Mouse (Mus musculus) adrenal gland, postnatal 25 days (tissue): ENCODE results near the gene Cdk14. TPM values are rescaled to one million over a fixed set of nuclear protein-coding genes. Genes with fewer than 3 reads are reported as not detected.

ENCODE experiments used
- DNase-seq: peaks from one replicate; pipeline ENCODE4 v3.0.0; 2021; ENCODE audit warnings: mixed read lengths
- total RNA-seq: library from RNA; stranded (reverse); gene quantifications from 2 replicates; pipeline ENCODE4 v1.2.3, GENCODE M21; 2021

The Cdk14 gene
- total RNA-seq, 1 experiment from 2014 or later: 8.5 TPM

DNA sequence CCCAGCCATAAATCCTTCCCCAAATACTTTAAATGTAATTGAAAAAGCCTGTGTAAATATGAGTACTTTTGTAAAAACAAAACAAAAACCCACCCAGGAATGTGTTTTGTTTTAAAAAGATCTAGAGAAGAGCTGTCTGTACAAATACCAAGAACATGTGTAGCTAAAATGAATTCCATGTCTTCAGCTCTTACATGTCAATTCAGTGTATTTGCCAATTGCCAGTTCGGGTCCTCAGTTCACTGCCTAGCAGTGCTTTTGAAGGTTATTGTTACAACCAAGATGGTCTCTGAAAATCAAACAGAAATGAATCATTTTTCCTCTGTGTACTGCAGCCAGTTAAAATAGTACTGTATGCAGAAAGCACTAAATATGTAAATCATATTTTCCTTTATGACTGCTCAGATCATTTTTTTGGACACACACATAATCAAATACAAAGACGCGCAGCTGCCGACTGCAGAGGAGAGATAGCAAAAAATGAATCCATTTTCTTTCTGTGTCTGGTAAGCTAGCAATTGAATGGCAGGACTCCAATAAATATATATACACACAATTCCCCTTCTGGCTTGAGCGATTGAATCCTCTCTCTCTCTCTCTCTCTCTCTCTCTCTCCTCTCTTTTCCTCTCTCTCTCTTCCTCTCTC, 526.8 kb downstream of the Cdk14 start:
- DNase-seq: no peak

GRCm38 (mm10) chr5:4892734-4893133, 527.4 kb downstream of the Cdk14 start:
- no peak for DNase-seq

DNA sequence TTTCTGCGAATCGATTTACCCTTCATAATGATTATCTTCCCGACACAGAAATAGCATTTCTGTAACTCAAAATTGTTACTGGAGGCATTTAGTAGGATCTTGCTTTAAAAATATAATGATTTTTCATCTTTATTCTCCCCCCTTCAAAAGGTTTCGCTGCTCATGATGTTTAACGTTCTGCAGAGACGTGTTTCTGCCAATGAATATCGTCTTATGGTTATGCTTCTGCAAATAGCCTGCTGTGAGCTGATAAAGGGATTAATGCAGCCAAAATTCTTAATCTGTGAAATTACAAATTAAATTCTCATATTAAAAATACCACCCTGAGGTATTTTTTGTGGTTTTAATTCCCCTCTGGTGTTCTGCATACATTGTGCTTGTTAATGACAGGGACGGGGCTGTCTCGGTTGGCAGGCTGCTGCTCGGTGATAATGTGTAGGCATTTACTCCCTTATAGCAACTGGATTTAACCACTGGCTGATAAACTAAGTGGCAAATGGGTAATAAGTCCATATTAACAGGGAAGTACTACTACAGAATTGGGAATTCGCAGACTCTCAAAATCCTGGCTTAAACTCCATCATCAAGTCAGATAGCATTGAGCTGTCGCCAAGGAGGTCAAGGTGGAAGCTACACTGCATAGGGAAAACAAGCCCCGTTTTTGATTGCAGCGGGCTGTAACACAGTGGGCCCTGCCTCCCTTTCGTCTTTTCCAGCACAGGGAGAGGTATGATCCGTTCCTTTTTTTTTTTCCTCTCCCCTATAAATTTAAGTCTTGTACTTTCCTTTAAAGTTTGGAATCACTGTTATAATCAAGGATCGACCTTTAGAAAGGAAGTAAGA, 528.0 kb downstream of the Cdk14 start:
- no peak for DNase-seq

- DNase-seq: no peak
These were observed 533.0 kb downstream of the Cdk14 start for GRCm38 (mm10) chr5:4887069-4887468.

DNA sequence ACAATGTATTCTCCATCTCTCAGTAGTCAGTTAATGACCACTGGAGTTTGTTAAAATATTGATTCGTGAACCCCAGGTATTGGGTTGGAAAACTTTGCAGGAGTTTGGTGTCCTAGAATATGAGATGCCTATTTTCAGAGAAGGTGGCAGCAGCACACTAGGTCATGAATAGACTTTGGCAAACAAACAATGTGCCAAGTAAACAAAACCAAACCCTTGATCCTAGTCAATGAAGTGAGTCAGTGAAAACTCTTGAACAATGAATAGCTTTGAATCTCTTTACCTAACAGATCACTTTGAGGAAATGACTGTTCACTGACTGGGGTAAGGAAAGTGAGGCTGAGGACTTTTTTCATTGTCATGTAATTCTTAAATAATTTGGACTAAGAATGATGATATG, 537.3 kb downstream of the Cdk14 start:
- DNase-seq: no peak

DNA sequence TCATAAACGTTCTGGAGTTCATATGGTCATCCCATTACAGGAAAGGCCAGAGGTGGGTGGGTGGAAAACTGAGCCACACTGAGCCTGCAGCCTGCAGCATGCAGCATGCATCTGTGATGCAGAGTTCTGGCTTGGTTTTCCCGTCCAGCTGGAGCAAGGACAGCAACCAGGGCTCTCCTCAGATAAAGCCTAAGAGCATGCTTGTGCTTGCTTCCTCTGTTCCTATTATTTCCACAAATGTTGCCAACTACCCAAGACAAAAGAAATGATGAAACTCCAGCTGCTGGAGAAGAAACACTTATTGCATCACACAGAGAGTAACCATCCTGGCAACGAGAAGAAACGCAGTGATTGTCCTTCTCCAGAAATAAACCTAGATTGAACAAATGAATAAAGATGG, 539.8 kb downstream of the Cdk14 start:
- no peak for DNase-seq

DNA sequence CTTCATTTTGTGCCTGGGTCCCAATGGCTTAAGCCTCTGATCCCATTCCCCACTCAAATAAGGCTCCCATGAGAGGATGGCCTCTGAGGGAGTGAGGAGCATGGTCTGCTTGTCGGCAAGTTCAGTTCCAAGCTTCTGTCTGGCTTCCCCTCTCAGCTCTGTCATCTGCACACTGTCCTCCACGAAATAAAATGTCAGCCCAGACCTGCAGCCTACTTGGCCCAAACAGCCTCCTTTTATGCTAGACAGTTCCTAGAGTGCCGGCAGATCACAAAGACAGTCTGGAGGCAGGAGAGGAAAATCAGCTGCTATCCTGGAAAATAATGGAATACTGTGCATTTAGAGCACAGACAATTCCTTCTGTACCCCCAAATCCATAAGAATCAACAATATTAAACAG, 541.2 kb downstream of the Cdk14 start:
- no peak for DNase-seq

- no peak for DNase-seq
These were observed 542.5 kb downstream of the Cdk14 start for GRCm38 (mm10) chr5:4877638-4878037.

DNA sequence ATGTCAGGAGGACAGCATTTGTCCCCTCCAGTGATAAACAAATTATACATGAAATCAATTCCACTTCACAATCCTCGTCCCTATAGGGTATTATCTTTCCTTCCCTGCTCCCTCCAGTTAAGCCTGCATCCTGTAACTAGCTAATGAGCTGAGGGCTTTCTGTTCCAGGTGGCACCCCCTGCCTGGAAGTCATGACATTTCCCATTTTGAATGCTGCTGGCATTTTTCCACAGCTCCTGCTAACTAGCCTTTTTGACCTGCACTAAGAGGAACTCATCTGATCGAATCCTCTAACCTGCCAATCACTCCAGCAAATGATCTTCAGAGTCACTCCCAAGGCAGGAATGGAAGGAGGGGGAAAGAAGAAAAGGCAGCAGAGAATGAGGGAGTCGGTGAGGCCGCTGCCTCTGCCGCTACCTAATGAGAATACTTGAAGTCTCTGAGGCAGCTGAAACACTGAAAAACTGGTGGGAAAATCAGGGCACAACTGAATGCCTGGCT, 542.9 kb downstream of the Cdk14 start:
- no peak for DNase-seq

GRCm38 (mm10) chr5:4876653-4877091, 543.4 kb downstream of the Cdk14 start:
- DNase-seq: no peak

DNA sequence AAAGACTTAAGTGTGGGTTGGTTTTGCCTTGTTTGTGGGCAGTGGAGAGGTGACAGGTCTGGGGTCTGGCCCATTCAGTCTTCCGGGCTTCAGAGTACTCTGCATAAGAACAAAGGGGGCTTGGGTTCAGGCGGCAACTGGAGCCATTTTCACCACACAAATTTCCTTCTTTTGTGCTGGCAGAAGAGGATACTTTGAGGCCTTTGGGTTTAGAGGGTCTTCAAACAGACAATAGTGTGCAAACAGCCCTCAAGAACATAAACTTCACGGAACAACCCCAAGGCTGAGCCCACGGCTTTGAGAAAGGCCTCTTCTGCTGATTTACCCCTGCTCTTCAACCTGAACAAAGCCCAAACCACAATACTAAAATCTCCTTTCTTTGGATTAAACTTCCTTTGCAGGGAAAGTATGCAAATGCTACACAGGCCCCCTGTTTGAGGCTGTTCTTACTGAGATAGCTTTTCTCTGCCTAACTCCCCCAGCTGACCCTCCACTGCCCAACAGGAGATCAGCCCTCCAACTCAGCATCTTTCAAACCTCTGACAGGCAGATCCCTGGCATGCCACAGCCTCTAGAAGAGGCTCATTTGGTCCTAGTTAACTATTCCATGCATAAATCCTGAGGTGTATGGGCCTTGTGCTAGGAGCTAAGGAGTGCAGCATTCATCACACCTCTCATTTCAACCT, 549.9 kb downstream of the Cdk14 start:
- DNase-seq: no peak

- no peak for DNase-seq
These were observed 551.5 kb downstream of the Cdk14 start for GRCm38 (mm10) chr5:4868563-4869120.

DNA sequence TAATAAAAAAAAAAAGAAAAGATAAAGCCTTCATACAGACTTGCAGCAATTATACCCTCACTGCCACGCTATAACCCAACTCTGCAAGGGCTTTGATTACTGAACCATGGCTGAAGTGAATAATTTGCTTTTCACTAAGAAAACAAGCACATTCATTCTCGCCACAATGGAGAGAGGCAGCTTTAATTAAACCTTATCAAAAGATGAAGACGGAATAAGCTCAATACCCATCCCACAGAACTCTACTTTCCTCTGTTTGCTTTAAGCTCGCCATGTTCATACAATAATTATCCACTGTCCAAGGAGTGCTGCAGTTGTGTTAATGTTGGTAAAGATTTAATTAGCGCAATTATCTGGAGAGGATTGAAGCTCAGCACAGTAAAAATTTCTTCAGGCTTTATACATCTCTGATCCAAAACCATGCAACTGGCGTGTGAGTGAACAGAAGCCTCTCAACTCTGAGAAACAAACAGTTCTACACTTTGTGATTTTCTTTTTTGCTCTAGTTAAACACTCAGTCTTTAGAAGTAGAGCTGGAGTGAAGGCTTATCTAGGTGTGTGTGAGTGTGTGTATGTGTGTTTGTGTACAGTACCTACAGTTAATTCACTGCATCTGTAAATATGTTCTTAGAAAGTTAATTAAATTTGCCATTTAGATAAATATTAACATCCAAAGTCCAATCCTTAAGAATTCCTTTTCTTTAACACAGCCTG, 552.1 kb downstream of the Cdk14 start:
- no peak for DNase-seq

GRCm38 (mm10) chr5:4866945-4867344, 553.2 kb downstream of the Cdk14 start:
- DNase-seq: no peak

GRCm38 (mm10) chr5:4866099-4866498, 554.0 kb downstream of the Cdk14 start:
- DNase-seq: no peak

DNA sequence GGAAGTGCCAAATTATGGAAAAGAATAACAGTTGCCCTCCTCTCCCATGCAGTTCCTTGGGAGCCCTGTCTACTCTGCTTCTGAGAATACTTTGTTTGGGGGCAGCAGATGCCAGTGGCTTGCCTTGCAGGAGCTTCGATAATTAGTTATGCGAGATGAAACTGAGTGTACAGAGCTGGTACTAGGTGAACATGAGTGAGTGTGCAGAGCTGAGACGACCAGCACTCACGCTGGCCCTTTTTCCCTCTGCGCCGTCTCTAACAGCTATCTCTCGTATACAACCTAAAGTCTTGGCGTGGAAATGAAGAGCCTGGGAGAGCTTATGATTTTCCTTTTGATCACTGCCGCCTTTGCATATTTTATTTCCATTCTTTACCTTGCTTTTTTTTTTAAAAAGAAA, 558.5 kb downstream of the Cdk14 start:
- DNase-seq: no peak

DNA sequence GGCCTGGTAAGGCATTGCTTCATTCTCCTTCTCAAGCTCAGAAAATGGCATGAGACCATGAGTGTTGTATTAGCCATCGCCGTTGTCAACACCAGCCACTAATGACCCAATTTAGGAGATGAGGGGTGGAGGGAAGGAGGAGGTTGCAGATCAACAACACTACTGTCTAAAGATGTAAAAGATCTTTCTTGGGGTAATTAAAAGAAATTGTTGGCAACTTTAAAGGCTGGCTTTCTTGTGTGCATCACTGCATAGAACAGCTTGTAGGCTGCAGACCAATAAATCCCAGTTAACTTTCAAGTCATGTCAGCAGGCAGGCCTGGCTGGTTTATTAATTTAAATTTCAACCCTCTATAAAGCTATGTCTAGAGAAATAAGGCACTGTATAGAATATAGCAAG, 559.0 kb downstream of the Cdk14 start:
- no peak for DNase-seq

GRCm38 (mm10) chr5:4858032-4858641, 562.0 kb downstream of the Cdk14 start:
- DNase-seq: no peak

DNA sequence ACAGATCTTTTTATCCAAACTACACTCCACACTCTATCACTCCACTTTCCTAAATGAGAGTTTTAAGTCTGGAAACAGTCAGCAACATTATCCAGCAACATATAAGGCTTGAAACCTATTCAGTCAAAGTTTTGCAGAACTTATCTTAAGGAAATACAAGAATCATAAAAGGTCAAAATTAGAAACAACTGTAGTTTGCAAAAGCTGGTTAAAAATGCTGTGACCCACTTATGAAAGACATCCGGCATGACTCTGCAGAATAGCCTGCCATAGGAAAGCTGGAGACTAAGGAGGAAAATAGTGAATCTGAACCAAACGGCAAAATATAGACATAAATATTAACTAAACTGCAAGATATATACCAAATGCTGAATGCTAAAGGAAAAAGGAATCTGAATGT, 566.6 kb downstream of the Cdk14 start:
- no peak for DNase-seq

GRCm38 (mm10) chr5:4852711-4853320, 567.3 kb downstream of the Cdk14 start:
- DNase-seq: no peak
